ENCODE assay signal across 8 mouse cellular contexts in genomic region chr11:117779434-117780198, GRCm38 (mm10). TPM values are rescaled to one million over a fixed set of nuclear protein-coding genes. Genes with fewer than 3 reads are reported as not detected.
DNase-seq lines count a peak whose midpoint lies in the region; TF ChIP-seq lines count a peak whose summit lies in the region.

No protein-coding gene starts in this region.

- WGBS in small intestine, adult 2 months: 2% methylated on average over 38 of the region's 38 CpGs

- H3K9me3 ChIP-seq in erythroblast, embryonic 14.5 days (ENCODE audit: control insufficient read depth, low read length): no peaks in the 10 kb centered on the region
- H3K9me3 ChIP-seq in megakaryocyte, embryonic 14.5 days: no peaks in the 10 kb centered on the region

- peak overlapping the region; percentile 79 for H3K4me3 ChIP-seq in erythroblast, embryonic 14.5 days (replicated peaks)
- H3K4me3 ChIP-seq in megakaryocyte, embryonic 14.5 days (replicated peaks): peak overlapping the region; percentile 97
- peak overlapping the region; percentile 80 for H3K4me3 ChIP-seq in small intestine, adult 2 months (ENCODE audit: low read depth, low read length)

- no peak for TF ChIP-seq CTCF in small intestine, adult 2 months (IDR thresholded peaks at IDR 0.05; ENCODE audit: extremely low read depth, insufficient read length, insufficient replicate concordance, low read depth, low read length)

- peaks cover 70% of the 10 kb centered on the region for H3K36me3 ChIP-seq in erythroblast, embryonic 14.5 days (ENCODE audit: control insufficient read depth)
- peaks cover 58% of the 10 kb centered on the region for H3K36me3 ChIP-seq in megakaryocyte, embryonic 14.5 days (replicated peaks; ENCODE audit: low read length)
- H3K36me3 ChIP-seq in small intestine, adult 2 months (ENCODE audit: control insufficient read depth, insufficient read depth, low read length): peaks cover 26% of the 10 kb centered on the region

- intact Hi-C loops in heart, postnatal 10 days (cut with DNase I): no loop called here

- peak; percentile 68 for DNase-seq in 3T3-L1 (ENCODE audit: low read depth, low spot score)
- peak; percentile 69 to 70 for DNase-seq in adrenal gland, adult 18-20 months (ENCODE audit: low spot score in 2 of 2)
- peak; percentile 82 to 83 for DNase-seq in heart, postnatal 10 days
- peak; percentile 79 to 88 for DNase-seq in kidney, postnatal 4 days
- no peak for DNase-seq in cerebellum, adult 11 months

- peak; percentile 64; the same call in 1 of the 2 replicates for TF ChIP-seq POLR2A in small intestine, adult 2 months (IDR thresholded peaks at IDR 0.05; ENCODE audit: low read depth, low read length)

- peaks cover 81% of the 10 kb centered on the region for H3K4me1 ChIP-seq in erythroblast, embryonic 14.5 days (ENCODE audit: control insufficient read depth)
- H3K4me1 ChIP-seq in megakaryocyte, embryonic 14.5 days: peaks cover 97% of the 10 kb centered on the region
- peaks cover 31% of the 10 kb centered on the region for H3K4me1 ChIP-seq in small intestine, adult 2 months (ENCODE audit: control insufficient read depth, insufficient read depth, insufficient read length, low read length)

- H3K27ac ChIP-seq in small intestine, adult 2 months (ENCODE audit: insufficient read depth, low read depth, low read length): peak overlapping the region; percentile 97

- H3K27me3 ChIP-seq in erythroblast, embryonic 14.5 days (ENCODE audit: control insufficient read depth): no peaks in the 10 kb centered on the region; the same call in 1 of the 2 replicates
- no peaks in the 10 kb centered on the region for H3K27me3 ChIP-seq in megakaryocyte, embryonic 14.5 days (replicated peaks)
- no peaks in the 10 kb centered on the region for H3K27me3 ChIP-seq in small intestine, adult 2 months (ENCODE audit: control insufficient read depth, insufficient read depth, low read length)

RNA-seq across cellular contexts. Expression of gene Tmc8, which starts 2.3 kb away (rescaled TPM):
- 1 to 10 TPM; 3.2 to 4.3 TPM for total RNA-seq in adrenal gland, adult 18-20 months (2021)
- 39.5 and 54.7 TPM in 2 replicates for polyA plus RNA-seq in erythroblast, embryonic 14.5 days (2012)
- total RNA-seq in heart, postnatal 10 days (2021): 1 to 10 TPM; 4.4 to 6.4 TPM
- 104 and 477 TPM in 2 replicates for polyA plus RNA-seq in megakaryocyte, embryonic 14.5 days (2012; ENCODE audit: insufficient read depth, low replicate concordance)
- 34.3 and 59.6 TPM in 2 replicates for polyA plus RNA-seq in small intestine, adult 2 months (2012; rRNA removed)

RNA-seq across cellular contexts. Expression of gene Tmc6, which starts 2.4 kb away (rescaled TPM):
- 10 to 100 TPM; 24.1 to 27.0 TPM for total RNA-seq in adrenal gland, adult 18-20 months (2021)
- polyA plus RNA-seq in erythroblast, embryonic 14.5 days (2012): 61.5 and 62.4 TPM in 2 replicates
- 10 to 100 TPM; 29.4 to 33.7 TPM for total RNA-seq in heart, postnatal 10 days (2021)
- 78.2 and 118 TPM in 2 replicates for polyA plus RNA-seq in megakaryocyte, embryonic 14.5 days (2012; ENCODE audit: insufficient read depth, low replicate concordance)
- polyA plus RNA-seq in small intestine, adult 2 months (2012; rRNA removed): 53.5 and 84.7 TPM in 2 replicates

RNA-seq across cellular contexts. Expression of gene 6030468B19Rik, which starts 17.8 kb away (rescaled TPM):
- not detected for total RNA-seq in adrenal gland, adult 18-20 months (2021)
- polyA plus RNA-seq in erythroblast, embryonic 14.5 days (2012): 202 and 213 TPM in 2 replicates
- not detected for total RNA-seq in heart, postnatal 10 days (2021)
- polyA plus RNA-seq in megakaryocyte, embryonic 14.5 days (2012; ENCODE audit: insufficient read depth, low replicate concordance): 17.2 and 27.7 TPM in 2 replicates
- polyA plus RNA-seq in small intestine, adult 2 months (2012; rRNA removed): 0.09 and 0.47 TPM in 2 replicates

RNA-seq across cellular contexts. Expression of gene Gm20708, which starts 29.9 kb away (rescaled TPM):
- total RNA-seq in adrenal gland, adult 18-20 months (2021): under 1 TPM in 1 of 2 experiments, not detected in 1; 0.80 TPM
- polyA plus RNA-seq in erythroblast, embryonic 14.5 days (2012): 0.16 TPM in 2 replicates
- total RNA-seq in heart, postnatal 10 days (2021): 1 to 10 TPM; 1.5 to 2.5 TPM
- polyA plus RNA-seq in megakaryocyte, embryonic 14.5 days (2012; ENCODE audit: insufficient read depth, low replicate concordance): not detected in 2 replicates
- polyA plus RNA-seq in small intestine, adult 2 months (2012; rRNA removed): 0.06 TPM in 1 of 2 replicates, not detected in the other

RNA-seq across cellular contexts. Expression of gene Syngr2, which starts 29.9 kb away (rescaled TPM):
- total RNA-seq in adrenal gland, adult 18-20 months (2021): 100 to 1,000 TPM in 1 of 2 experiments, 10 to 100 TPM in 1; 65.4 to 101 TPM
- polyA plus RNA-seq in erythroblast, embryonic 14.5 days (2012): 7.2 and 10.2 TPM in 2 replicates
- 100 to 1,000 TPM; 100 to 105 TPM for total RNA-seq in heart, postnatal 10 days (2021)
- 89.2 and 120 TPM in 2 replicates for polyA plus RNA-seq in megakaryocyte, embryonic 14.5 days (2012; ENCODE audit: insufficient read depth, low replicate concordance)
- polyA plus RNA-seq in small intestine, adult 2 months (2012; rRNA removed): 183 and 229 TPM in 2 replicates

Comparison
In these comparisons a context has a peak if more than half of its experiments do, and no peak if none do; other contexts are left out.
1. RNA of gene 6030468B19Rik, which starts 17.8 kb away (polyA plus RNA-seq): 202 to 213 TPM in erythroblast, embryonic 14.5 days and 17.2 to 27.7 TPM in megakaryocyte, embryonic 14.5 days; 0.09 to 0.47 TPM in small intestine, adult 2 months; every median in the first group is over 10 times any median in the second.
2. Peak in every context shown above with its lines, with median percentiles within 50 percentile points of each other: H3K4me3 ChIP-seq.